Mouse (Mus musculus) C2C12 (cell line): Measurements from ENCODE around the gene Bglap2. TPM values are rescaled to one million over a fixed set of nuclear protein-coding genes. Genes with fewer than 3 reads are reported as not detected.

Experiments
- H3K27me3 ChIP-seq: one replicate; pipeline ENCODE4 v1.6.1; 2011; ENCODE audit not compliant: control insufficient read depth, insufficient read depth, insufficient read length
- H3K36me3 ChIP-seq: one replicate; pipeline ENCODE4 v1.6.1; 2011; ENCODE audit not compliant: control insufficient read depth, insufficient read depth
- H3K4me3 ChIP-seq: one replicate; pipeline ENCODE4 v1.5.1; 2011; ENCODE audit warnings: mild to moderate bottlenecking, control low read depth; ENCODE audit not compliant: poor library complexity, insufficient read depth, severe bottlenecking
- H3K79me2 ChIP-seq: one replicate; pipeline ENCODE4 v1.6.1; 2011; ENCODE audit not compliant: control insufficient read depth, insufficient read depth
- H3K79me3 ChIP-seq: one replicate; pipeline ENCODE4 v1.6.1; 2011; ENCODE audit warnings: low read depth, control low read depth
- H3ac ChIP-seq: one replicate; pipeline ENCODE3; 2011; ENCODE audit warnings: low read depth; ENCODE audit not compliant: control insufficient read depth, insufficient read length
- CEBPB ChIP-seq: IDR thresholded peaks from one replicate; pipeline ENCODE4 v1.6.1; 2011; ENCODE audit warnings: low read depth, mild to moderate bottlenecking, control low read depth, moderate library complexity
- CTCF ChIP-seq: IDR thresholded peaks from one replicate; pipeline ENCODE4 v1.5.1; 2011; ENCODE audit not compliant: control insufficient read depth, insufficient read depth, insufficient read length
- FOSL1 ChIP-seq: IDR thresholded peaks from one replicate; pipeline ENCODE4 v1.8.0; 2011; ENCODE audit warnings: mild to moderate bottlenecking, low read length; ENCODE audit not compliant: poor library complexity, insufficient read depth, severe bottlenecking
- MAX ChIP-seq: IDR thresholded peaks from one replicate; pipeline ENCODE4 v1.6.1; 2011; ENCODE audit warnings: mild to moderate bottlenecking, control low read depth
- MYOD1 ChIP-seq: IDR thresholded peaks from one replicate; pipeline ENCODE4 v1.6.1; 2011; ENCODE audit warnings: low read depth; ENCODE audit not compliant: control insufficient read depth, insufficient read length
- MYOG ChIP-seq: IDR thresholded peaks from one replicate; pipeline ENCODE4 v1.6.1; 2011; ENCODE audit not compliant: control insufficient read depth, insufficient read length; ENCODE audit errors: extremely low read depth
- USF1 ChIP-seq: IDR thresholded peaks from one replicate; pipeline ENCODE4 v1.6.1; 2011; ENCODE audit warnings: low read depth, mild to moderate bottlenecking, control low read depth, moderate library complexity
- polyA plus RNA-seq: library from polyadenylated mRNA; unstranded; fragments of >200 nt; fragmentation: generic; extraction: Trizol; gene quantifications from one replicate; pipeline ENCODE4 v1.2.1, GENCODE M21; 2012; ENCODE audit warnings: missing spikeins

The Bglap2 gene
- polyA plus RNA-seq, 1 experiment, result 4.6 TPM

GRCm38 (mm10) chr3:88361612-88362313 lies 16.7 kb downstream of the Bglap2 start:
- Histone ChIP-seq H3K79me3 (no peaks in the 10 kb centered on the region), H3ac (no peak overlapping the region), H3K4me3 (no peak overlapping the region), H3K36me3 (peaks cover 55% of the 10 kb centered on the region), H3K79me2 (no peaks in the 10 kb centered on the region), H3K27me3 (no peaks in the 10 kb centered on the region)
- no peak for TF ChIP-seq MYOG
- no peak for TF ChIP-seq CTCF
- TF ChIP-seq USF1, result no peak
- no peak for TF ChIP-seq FOSL1
- no peak for TF ChIP-seq MYOD1
- no peak for TF ChIP-seq CEBPB
- no peak for TF ChIP-seq MAX

- Histone ChIP-seq H3K27me3 (no peaks in the 10 kb centered on the region), H3K79me2 (no peaks in the 10 kb centered on the region), H3K4me3 (no peak overlapping the region), H3ac (no peak overlapping the region), H3K79me3 (no peaks in the 10 kb centered on the region), H3K36me3 (peaks cover 62% of the 10 kb centered on the region)
- no peak for TF ChIP-seq MYOG
These were observed 17.4 kb downstream of the Bglap2 start for GRCm38 (mm10) chr3:88361096-88361495.

GRCm38 (mm10) chr3:88359989-88360388 lies 18.5 kb downstream of the Bglap2 start:
- Histone ChIP-seq H3ac (no peak overlapping the region), H3K79me2 (no peaks in the 10 kb centered on the region), H3K27me3 (no peaks in the 10 kb centered on the region), H3K4me3 (no peak overlapping the region), H3K79me3 (no peaks in the 10 kb centered on the region), H3K36me3 (peaks cover 73% of the 10 kb centered on the region)
- TF ChIP-seq CTCF (no peak), MAX (no peak), FOSL1 (no peak), MYOD1 (no peak), USF1 (no peak), MYOG (no peak), CEBPB (no peak)

- Histone ChIP-seq H3K79me3 (no peaks in the 10 kb centered on the region), H3ac (no peak overlapping the region), H3K27me3 (no peaks in the 10 kb centered on the region), H3K79me2 (no peaks in the 10 kb centered on the region), H3K36me3 (peaks cover 77% of the 10 kb centered on the region), H3K4me3 (no peak overlapping the region)
- TF ChIP-seq MYOD1 (no peak), MAX (no peak), CTCF (no peak), CEBPB (no peak), USF1 (no peak), FOSL1 (no peak), MYOG (no peak)
These were observed 18.9 kb downstream of the Bglap2 start for GRCm38 (mm10) chr3:88359584-88359983.

GRCm38 (mm10) chr3:88354396-88355165 lies 23.9 kb downstream of the Bglap2 start:
- no peaks in the 10 kb centered on the region for H3K27me3 ChIP-seq
- no peak overlapping the region for H3K4me3 ChIP-seq
- TF ChIP-seq USF1, result no peak
- TF ChIP-seq MYOG, result no peak
- TF ChIP-seq CEBPB, result no peak
- TF ChIP-seq FOSL1, result no peak
- TF ChIP-seq CTCF, result no peak
- no peak for TF ChIP-seq MYOD1
- TF ChIP-seq MAX, result no peak
- H3ac ChIP-seq, result no peak overlapping the region
- no peaks in the 10 kb centered on the region for H3K79me2 ChIP-seq
- no peaks in the 10 kb centered on the region for H3K79me3 ChIP-seq
- peaks cover 94% of the 10 kb centered on the region for H3K36me3 ChIP-seq

- Histone ChIP-seq H3K79me3 (no peaks in the 10 kb centered on the region), H3K27me3 (no peaks in the 10 kb centered on the region), H3K79me2 (no peaks in the 10 kb centered on the region), H3K36me3 (peaks cover 95% of the 10 kb centered on the region), H3K4me3 (no peak overlapping the region), H3ac (no peak overlapping the region)
- TF ChIP-seq MAX, result no peak
- no peak for TF ChIP-seq USF1
- TF ChIP-seq MYOG, result no peak
- no peak for TF ChIP-seq CEBPB
- TF ChIP-seq FOSL1, result no peak
- TF ChIP-seq CTCF, result no peak
- no peak for TF ChIP-seq MYOD1
These were observed 25.6 kb downstream of the Bglap2 start for GRCm38 (mm10) chr3:88352907-88353306.
